Mouse (Mus musculus) heart, embryonic 16.5 days (tissue): ENCODE measurements around the gene Rab25. TPM values are rescaled to one million over a fixed set of nuclear protein-coding genes. Genes with fewer than 3 reads are reported as not detected.

ENCODE experiments used
- ATAC-seq: fragments of 200-750 bp; cut with Nextera tagmentation; replicated peaks from 2 replicates; pipeline ENCODE4 v1.8.0; 2017; ENCODE audit warnings: moderate number of reproducible peaks; ENCODE audit not compliant: insufficient read depth, low FRiP score; ENCODE audit errors: extremely low read depth
- H3K27ac ChIP-seq: fragments of 300-500 bp; sonication (generic); 2 replicates; pipeline ENCODE4 v1.5.1; 2014; ENCODE audit warnings: mild to moderate bottlenecking, low read length, control low read depth, moderate library complexity
- H3K27me3 ChIP-seq: fragments of 300-500 bp; sonication (generic); 2 replicates; pipeline ENCODE4 v1.6.1; 2014; ENCODE audit warnings: low read length, mixed read lengths; ENCODE audit not compliant: control insufficient read depth, insufficient read depth
- H3K36me3 ChIP-seq: fragments of 300-500 bp; sonication (generic); 2 replicates; pipeline ENCODE4 v1.6.1; 2014; ENCODE audit not compliant: control insufficient read depth, insufficient read depth
- H3K4me1 ChIP-seq: fragments of 300-500 bp; sonication (generic); 2 replicates; pipeline ENCODE4 v1.6.1; 2014; ENCODE audit warnings: low read length, mixed read lengths; ENCODE audit not compliant: control insufficient read depth, insufficient read depth
- H3K4me2 ChIP-seq: fragments of 300-500 bp; sonication (generic); 2 replicates; pipeline ENCODE4 v1.6.1; 2014; ENCODE audit warnings: low read depth, mild to moderate bottlenecking, control low read depth, low read length
- H3K4me3 ChIP-seq: fragments of 300-500 bp; sonication (generic); 2 replicates; pipeline ENCODE4 v1.5.1; 2014; ENCODE audit warnings: mild to moderate bottlenecking, control low read depth, low read length
- H3K9ac ChIP-seq: fragments of 300-500 bp; sonication (generic); 2 replicates; pipeline ENCODE4 v1.6.1; 2014; ENCODE audit warnings: low read length, control low read depth
- H3K9me3 ChIP-seq: fragments of 300-500 bp; sonication (generic); replicated peaks from 2 replicates; pipeline ENCODE4 v1.6.1; 2016; ENCODE audit warnings: low read length; ENCODE audit not compliant: control insufficient read depth
- WGBS: fragments of 180-500 bp; shearing (Covaris S2); extraction: QIAGEN DNeasy Blood & Tissue Kit; methylation state at CpG from one replicate; pipeline ENCODE4 v1.1.7; 2014; 5-methylcytosine and 5-hydroxymethylcytosine counted together
- polyA plus RNA-seq: library from polyadenylated mRNA; unstranded; fragments of >200 nt; fragmentation: Nextera tagmentation; extraction: Ambion mirVana; gene quantifications from 2 replicates; pipeline ENCODE4 v1.2.1, GENCODE M21; 2015

Gene Rab25
- polyA plus RNA-seq, 1 experiment from 2014 or later: 2.2 TPM

DNA sequence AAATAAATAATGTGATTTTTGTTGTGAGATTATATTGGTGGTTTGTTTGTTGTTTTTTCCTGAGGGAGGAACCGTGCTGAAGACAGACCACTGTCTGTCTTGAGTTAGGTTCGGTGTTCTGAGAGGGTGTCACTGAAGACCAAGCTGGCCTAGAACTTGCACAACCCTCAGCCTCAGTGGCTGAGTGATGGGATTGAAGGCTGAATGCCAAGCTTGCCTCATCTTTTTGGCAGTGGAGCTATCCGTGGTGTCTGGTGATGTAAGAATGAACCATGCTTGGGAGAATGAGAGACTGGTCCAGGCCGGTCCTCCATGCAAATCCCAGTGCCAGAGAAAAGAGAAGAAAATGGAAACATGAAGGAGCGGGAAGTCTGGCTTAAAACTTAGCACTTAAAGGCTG lies 21.6 kb upstream of the Rab25 start:
- Histone ChIP-seq H3K27me3 (no peaks in the 10 kb centered on the region), H3K4me2 (no peak overlapping the region), H3K27ac (no peak overlapping the region), H3K9me3 (no peaks in the 10 kb centered on the region), H3K36me3 (peaks cover 46% of the 10 kb centered on the region), H3K4me3 (no peak overlapping the region), H3K9ac (no peak overlapping the region), H3K4me1 (0 out of 2 replicates have a peak, but pooled peaks cover 3% of the 10 kb centered on the region)
- ATAC-seq: no peak
- WGBS: 85% methylated on average over 5 of the region's 5 CpGs

DNA sequence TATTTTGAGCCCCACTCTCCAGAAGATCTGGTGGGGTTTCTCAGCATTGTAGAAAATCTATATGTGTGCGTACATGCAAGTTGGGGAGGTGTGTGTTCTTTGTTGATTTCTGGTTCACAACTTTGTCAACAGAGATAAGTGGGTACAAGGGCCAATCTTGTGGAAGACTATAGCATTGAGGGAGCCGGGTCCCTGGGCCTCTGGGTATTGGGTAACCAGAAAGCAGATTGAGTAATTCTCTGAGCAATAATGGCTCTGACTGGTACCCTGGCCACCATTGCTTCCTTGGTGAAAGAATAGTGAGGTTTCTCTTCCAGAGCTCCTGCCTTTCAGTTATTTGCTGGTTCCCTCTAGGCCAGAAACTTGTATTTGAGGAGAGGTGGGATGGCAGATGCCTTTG lies 21.0 kb upstream of the Rab25 start:
- no peaks in the 10 kb centered on the region for H3K27me3 ChIP-seq
- peaks cover 52% of the 10 kb centered on the region for H3K36me3 ChIP-seq
- 0 out of 2 replicates have a peak, but pooled peaks cover 3% of the 10 kb centered on the region for H3K4me1 ChIP-seq
- WGBS: 94% methylated on average over 2 of the region's 2 CpGs
- H3K9ac ChIP-seq: no peak overlapping the region
- no peaks in the 10 kb centered on the region for H3K9me3 ChIP-seq
- ATAC-seq: no peak
- H3K27ac ChIP-seq: no peak overlapping the region
- H3K4me2 ChIP-seq: no peak overlapping the region
- no peak overlapping the region for H3K4me3 ChIP-seq

DNA sequence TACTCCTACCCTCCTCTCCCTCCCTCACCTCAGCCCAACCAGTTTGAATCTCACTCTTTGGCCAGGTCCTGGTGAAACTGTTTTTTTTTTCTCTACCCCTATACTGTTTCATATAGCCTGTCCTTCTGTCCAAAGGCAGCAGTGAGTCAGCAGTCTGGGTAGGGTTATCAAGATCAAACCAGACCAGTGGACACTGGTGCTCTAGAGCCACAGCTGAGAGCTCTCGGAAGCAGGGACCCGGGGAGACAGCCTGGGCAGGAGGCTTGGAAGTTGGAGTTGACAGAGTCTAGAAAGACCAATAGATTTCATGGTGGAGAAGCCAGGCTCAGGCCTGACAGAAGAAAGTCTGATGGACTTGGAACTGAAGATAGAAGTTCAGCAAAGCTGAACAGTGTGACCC lies 20.5 kb upstream of the Rab25 start:
- H3K9ac ChIP-seq: no peak overlapping the region
- ATAC-seq: no peak
- H3K4me3 ChIP-seq: no peak overlapping the region
- no peak overlapping the region for H3K27ac ChIP-seq
- 0 out of 2 replicates have a peak, but pooled peaks cover 3% of the 10 kb centered on the region for H3K4me1 ChIP-seq
- H3K36me3 ChIP-seq: peaks cover 55% of the 10 kb centered on the region
- no peak overlapping the region for H3K4me2 ChIP-seq
- no peaks in the 10 kb centered on the region for H3K27me3 ChIP-seq
- H3K9me3 ChIP-seq: no peaks in the 10 kb centered on the region
- 90% methylated on average over 2 of the region's 2 CpGs for WGBS

DNA sequence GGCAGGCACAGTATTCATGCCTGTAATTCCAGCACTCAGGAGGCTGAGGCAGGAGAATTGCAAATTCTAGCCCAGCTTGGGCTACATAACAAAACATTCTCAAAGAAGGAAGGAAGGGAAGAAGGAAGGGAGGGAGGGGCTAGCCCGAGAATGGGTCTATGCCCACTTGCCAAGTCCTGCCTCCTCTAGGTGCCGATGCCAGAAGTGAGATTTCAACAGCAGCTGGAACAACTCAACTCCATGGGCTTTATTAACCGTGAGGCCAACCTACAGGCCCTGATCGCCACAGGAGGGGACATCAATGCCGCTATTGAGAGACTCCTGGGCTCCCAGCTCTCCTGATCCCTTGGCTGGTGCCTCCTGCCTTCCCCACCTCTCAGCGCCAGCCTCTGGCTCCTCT lies 19.8 kb upstream of the Rab25 start:
- Histone ChIP-seq H3K4me2 (no peak overlapping the region), H3K9me3 (no peaks in the 10 kb centered on the region), H3K36me3 (peaks cover 62% of the 10 kb centered on the region), H3K27me3 (no peaks in the 10 kb centered on the region), H3K9ac (no peak overlapping the region), H3K27ac (no peak overlapping the region), H3K4me3 (no peak overlapping the region), H3K4me1 (0 out of 2 replicates have a peak, but pooled peaks cover 3% of the 10 kb centered on the region)
- WGBS: 84% methylated on average over 6 of the region's 6 CpGs
- no peak for ATAC-seq

DNA sequence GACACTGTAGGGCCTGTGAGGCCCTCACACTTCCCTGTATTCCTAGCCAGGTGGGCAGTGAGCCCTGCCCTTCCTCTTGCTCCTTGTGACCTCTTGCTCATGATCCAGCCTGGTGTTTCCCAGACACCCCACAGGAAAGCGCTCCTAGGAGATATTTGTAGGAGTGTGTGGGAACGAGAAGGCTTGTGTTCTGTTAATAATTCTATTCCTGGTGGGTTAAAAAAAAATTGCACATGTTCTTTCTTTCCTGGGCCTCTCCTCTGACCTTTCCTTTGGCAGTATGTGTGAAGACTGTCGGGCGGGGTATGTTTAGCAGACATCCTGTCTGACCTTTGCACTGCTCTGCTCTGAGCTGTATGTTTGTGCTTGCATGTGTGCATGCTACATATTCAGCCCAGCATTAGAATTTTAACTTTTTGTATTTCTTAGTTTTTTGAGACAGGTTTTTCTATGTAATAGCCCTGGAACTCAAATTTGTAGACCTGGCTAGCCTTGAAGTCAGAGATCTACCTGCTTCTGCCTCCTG lies 18.5 kb upstream of the Rab25 start:
- ATAC-seq: no peak
- Histone ChIP-seq H3K27ac (peak overlapping the region; percentile 66), H3K4me1 (0 out of 2 replicates have a peak, but pooled peaks cover 3% of the 10 kb centered on the region), H3K36me3 (peaks cover 68% of the 10 kb centered on the region), H3K9me3 (no peaks in the 10 kb centered on the region), H3K4me3 (no peak overlapping the region), H3K4me2 (no peak overlapping the region), H3K27me3 (no peaks in the 10 kb centered on the region), H3K9ac (no peak overlapping the region)
- WGBS: 67% methylated on average over 4 of the region's 4 CpGs

DNA sequence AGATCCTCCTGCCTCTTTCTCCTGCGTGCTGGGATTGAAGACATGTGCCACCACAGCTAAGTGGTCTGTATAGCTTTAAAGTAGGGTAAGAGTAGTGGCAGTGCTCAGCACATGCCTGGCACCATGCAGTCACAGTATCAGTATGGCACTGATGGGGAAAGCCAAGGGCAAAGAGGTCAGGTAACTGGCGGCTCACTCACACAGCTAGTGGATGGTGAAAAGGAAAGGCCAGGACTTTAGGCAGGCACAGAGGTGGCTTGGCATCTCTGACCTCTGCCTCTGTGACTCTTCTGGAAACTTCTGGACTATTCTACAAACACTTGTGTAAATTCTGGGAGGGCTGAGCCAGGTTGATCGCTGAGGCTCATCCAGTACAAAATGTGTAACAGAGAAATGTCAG lies 18.0 kb upstream of the Rab25 start:
- Histone ChIP-seq H3K27ac (peak overlapping the region; percentile 66), H3K9ac (no peak overlapping the region)
- WGBS: 65% methylated on average over 3 of the region's 3 CpGs

DNA sequence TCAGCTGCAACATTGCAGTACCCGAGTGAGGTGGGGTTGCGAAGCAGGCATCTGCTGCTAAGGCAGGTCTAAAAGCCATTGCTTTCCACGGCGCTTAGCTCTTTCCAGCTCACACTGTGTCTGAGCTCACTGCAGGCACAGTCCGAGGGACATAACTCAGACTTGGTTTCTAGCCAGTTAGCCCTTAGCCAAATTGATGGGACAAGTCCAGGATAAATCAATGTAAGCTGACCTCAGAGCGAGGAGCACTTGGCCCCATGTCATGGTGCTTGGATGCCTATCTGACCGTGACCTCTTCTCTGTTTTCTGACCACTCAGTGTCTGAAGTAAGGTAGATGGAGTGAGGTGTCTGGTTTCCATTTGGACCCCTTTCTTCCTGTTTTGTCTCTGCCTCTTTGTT lies 15.9 kb upstream of the Rab25 start:
- Histone ChIP-seq H3K4me3 (no peak overlapping the region), H3K27ac (no peak overlapping the region), H3K9ac (no peak overlapping the region), H3K9me3 (no peaks in the 10 kb centered on the region), H3K4me1 (0 out of 2 replicates have a peak, but pooled peaks cover 3% of the 10 kb centered on the region), H3K27me3 (no peaks in the 10 kb centered on the region), H3K4me2 (no peak overlapping the region), H3K36me3 (peaks cover 79% of the 10 kb centered on the region)
- no peak for ATAC-seq
- 85% methylated on average over 7 of the region's 7 CpGs for WGBS

More for the DNA sequence above, 18.0 kb upstream of the Rab25 start:
- ATAC-seq: peak; percentile 64
- Histone ChIP-seq H3K9me3 (no peaks in the 10 kb centered on the region), H3K4me2 (no peak overlapping the region), H3K4me3 (no peak overlapping the region), H3K4me1 (0 out of 2 replicates have a peak, but pooled peaks cover 3% of the 10 kb centered on the region), H3K27me3 (no peaks in the 10 kb centered on the region), H3K36me3 (peaks cover 70% of the 10 kb centered on the region)

DNA sequence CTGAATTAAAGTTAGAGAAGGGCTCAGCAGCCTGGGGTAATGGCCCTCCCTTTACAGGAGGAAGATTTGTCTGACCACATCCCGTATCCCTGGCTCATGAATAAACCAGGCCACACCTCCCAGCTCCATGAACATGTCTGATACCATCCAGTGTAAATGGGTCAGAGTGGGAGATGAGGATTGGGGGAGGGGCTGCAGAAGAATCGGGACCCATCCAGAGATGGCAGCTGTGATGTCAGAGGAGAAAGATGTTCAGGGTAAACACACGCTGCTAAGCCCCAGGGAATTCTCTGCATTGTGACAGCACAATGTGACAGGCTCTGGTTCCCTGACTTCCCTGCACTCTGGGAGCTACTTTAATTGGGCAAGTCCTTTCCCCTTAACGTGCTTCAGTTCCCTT lies 15.3 kb upstream of the Rab25 start:
- no peaks in the 10 kb centered on the region for H3K9me3 ChIP-seq
- WGBS: 76% methylated on average over 4 of the region's 4 CpGs
- H3K9ac ChIP-seq: no peak overlapping the region
- H3K27ac ChIP-seq: no peak overlapping the region
- no peak for ATAC-seq
- no peak overlapping the region for H3K4me2 ChIP-seq
- no peaks in the 10 kb centered on the region for H3K27me3 ChIP-seq
- peaks cover 77% of the 10 kb centered on the region for H3K36me3 ChIP-seq
- H3K4me1 ChIP-seq: 0 out of 2 replicates have a peak, but pooled peaks cover 3% of the 10 kb centered on the region
- H3K4me3 ChIP-seq: no peak overlapping the region

DNA sequence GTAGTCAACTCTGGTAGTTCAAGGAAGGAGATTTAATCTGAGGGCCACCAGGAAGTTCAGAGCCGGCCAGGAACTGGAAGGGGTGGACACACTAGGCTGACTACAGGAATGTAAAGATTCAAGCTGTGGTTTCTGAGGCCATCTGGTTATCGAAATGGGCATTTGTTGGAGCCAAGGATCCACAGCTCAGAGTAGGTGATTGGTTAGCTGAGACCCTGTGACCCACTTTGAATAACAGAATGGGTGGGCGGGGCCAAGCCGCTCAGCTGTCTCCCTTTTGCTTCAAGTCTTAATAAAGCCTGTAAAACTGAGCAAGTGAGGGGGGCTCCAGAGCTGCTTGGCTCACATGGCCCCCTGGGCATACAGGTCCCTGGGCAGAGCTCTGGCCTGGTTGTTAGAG lies 13.9 kb upstream of the Rab25 start:
- Histone ChIP-seq H3K9ac (no peak overlapping the region), H3K4me2 (no peak overlapping the region), H3K9me3 (no peaks in the 10 kb centered on the region), H3K36me3 (peaks cover 69% of the 10 kb centered on the region), H3K4me3 (no peak overlapping the region), H3K27me3 (no peaks in the 10 kb centered on the region), H3K27ac (no peak overlapping the region), H3K4me1 (0 out of 2 replicates have a peak, but pooled peaks cover 3% of the 10 kb centered on the region)
- no peak for ATAC-seq
- 75% methylated on average over 4 of the region's 4 CpGs for WGBS
